Mouse (Mus musculus): ENCODE results near the gene Nubp2. TPM values are rescaled to one million over a fixed set of nuclear protein-coding genes. Genes with fewer than 3 reads are reported as not detected.
A peak's percentile ranks its signal among the peaks of the same experiment; 100 is the strongest.

The Nubp2 gene
- 59.1 and 71.0 TPM in 2 replicates for polyA plus RNA-seq (2016; fragmentation: Nextera tagmentation; extraction: Ambion mirVana)

DNA sequence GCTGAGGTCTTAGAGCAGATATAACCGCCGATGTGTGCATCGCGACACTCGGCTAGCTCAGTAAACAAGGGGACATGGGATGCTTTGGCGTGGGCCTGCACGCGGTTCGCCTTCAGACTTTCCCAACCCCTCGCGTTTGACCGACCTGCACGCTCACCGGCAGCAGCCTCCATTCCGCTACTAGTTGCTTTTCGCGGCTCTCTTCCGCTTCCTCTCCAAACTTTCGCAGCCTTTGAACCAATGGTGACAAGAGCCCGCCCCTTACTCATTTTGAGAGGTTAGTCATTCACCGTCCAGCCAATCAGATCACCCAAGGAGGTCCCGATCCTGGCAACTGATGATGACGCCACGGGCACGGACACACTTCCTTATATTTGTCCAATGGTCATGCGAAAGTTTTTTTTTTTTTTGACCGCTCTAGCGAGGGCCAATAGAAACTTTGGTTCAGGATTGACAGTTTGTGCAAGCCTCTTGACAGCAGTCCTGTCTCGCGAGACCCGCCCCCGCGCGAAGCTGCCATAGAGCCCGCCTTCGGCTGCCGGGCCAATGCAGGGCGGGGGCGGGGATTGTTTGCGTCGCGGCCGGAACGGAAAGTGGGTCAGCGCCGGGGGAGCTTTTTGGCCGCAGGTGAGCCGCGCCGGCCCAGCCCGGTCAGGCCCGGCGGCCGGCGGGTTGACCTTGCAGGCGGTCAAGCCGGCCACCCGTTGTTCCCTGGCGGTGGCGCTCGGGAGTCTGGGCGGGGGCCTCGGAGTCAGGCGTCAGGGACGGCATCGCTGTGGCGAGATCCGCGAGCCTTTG is at the start of gene Nubp2, which contains the start of gene Spsb3:
Gene Nubp2, minus strand, starts transcription at position 216 of the 798 bp plus-strand sequence.
Gene Spsb3, plus strand, starts transcription at position 510 of the 798 bp plus-strand sequence.
- peaks cover 57% of the 10 kb centered on the region for H3K36me3 ChIP-seq
- peak within 1 kb of the TSS; percentile 87 for H3K4me3 ChIP-seq
- H3K27me3 ChIP-seq (ENCODE audit: insufficient read depth, poor library complexity, severe bottlenecking) = no peaks in the 10 kb centered on the region
- peak within 1 kb of the TSS; percentile 89 for H3K27ac ChIP-seq
- peak; percentile 100 for DNase-seq (ENCODE audit: low spot score)
- H3K4me1 ChIP-seq = peaks cover 37% of the 10 kb centered on the region
- WGBS = under 1% methylated on average over 69 of the region's 69 CpGs
- no peaks in the 10 kb centered on the region for H3K9me3 ChIP-seq

DNA sequence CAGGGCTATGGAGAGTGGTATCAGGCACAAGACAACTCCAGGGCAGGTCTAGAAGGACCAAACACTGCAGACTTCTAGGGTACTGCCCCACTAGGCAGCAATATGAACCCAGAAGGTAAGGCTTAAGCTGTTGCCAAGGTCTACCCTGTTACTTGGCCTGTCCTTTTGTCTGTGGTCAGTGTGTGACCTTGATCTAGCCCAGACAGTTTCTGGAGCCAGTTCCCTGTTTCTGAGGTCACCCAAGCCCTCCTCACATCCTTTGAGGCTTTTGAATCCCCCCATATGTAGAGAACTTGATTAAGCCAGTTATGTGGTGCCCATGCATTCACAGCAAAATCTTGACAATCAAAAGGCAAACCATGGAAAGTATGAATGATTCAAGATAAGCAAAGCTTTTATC is 49.5 kb upstream of the Nubp2 start:
- H3K4me1 ChIP-seq = peaks cover 18% of the 10 kb centered on the region
- no peaks in the 10 kb centered on the region for H3K27me3 ChIP-seq (ENCODE audit: insufficient read depth, poor library complexity, severe bottlenecking)
- peaks cover 13% of the 10 kb centered on the region for H3K36me3 ChIP-seq
- DNase-seq (ENCODE audit: low spot score) = no peak
- H3K27ac ChIP-seq = peak overlapping the region; percentile 86
- H3K4me3 ChIP-seq = peak overlapping the region; percentile 85
- no peaks in the 10 kb centered on the region for H3K9me3 ChIP-seq

DNA sequence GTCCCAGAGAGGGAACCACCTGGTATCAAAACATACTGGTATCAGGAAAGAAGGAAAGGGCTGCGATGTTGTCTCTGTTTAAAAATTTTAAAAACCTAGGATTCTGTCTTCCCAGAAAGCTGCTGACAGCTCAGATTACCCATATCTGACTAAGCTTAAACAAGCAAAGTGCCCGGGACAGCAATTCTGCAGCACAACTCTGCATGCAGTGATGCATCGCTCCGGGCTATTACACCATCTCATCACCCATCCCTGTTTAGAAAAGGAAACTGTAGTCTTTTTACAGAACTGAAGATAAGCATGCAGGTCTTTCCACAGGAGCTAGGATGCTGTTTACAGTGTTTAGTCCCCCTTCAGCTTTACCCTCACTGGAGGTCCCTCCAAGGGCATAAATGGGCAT is 48.8 kb upstream of the Nubp2 start:
- peaks cover 13% of the 10 kb centered on the region for H3K36me3 ChIP-seq
- 0 out of 2 replicates have a peak overlapping the region, but pooled peaks have one; percentile 31 for H3K27ac ChIP-seq
- peak overlapping the region; percentile 85 for H3K4me3 ChIP-seq
- no peak for DNase-seq (ENCODE audit: low spot score)
- WGBS = 40% methylated on average over 4 of the region's 4 CpGs
- no peaks in the 10 kb centered on the region for H3K27me3 ChIP-seq (ENCODE audit: insufficient read depth, poor library complexity, severe bottlenecking)
- H3K9me3 ChIP-seq = no peaks in the 10 kb centered on the region
- peaks cover 18% of the 10 kb centered on the region for H3K4me1 ChIP-seq

DNA sequence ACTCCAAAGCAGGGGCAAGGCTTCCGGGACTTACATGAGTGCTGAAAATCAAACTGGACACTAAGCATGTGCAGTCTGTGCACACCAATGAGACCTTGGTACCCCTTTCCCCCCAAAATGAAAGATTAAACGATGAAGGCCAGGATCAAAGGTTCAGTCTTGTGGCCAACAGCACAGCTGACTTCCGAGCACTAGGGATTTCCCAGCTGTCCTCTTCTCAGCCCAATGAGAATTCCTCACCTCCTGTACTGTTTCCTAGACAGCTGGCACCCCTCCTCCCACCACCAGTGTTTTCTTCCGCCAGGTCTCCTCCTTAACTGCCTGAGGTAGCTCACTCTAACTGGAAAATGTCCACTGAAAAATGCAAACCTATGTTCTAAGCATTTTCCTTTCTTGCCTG is 47.0 kb upstream of the Nubp2 start:
- Histone ChIP-seq H3K4me3 (no peak overlapping the region), H3K36me3 (peaks cover 14% of the 10 kb centered on the region), H3K4me1 (peaks cover 18% of the 10 kb centered on the region), H3K9me3 (no peaks in the 10 kb centered on the region), H3K27me3 (ENCODE audit: insufficient read depth, poor library complexity, severe bottlenecking) (no peaks in the 10 kb centered on the region), H3K27ac (no peak overlapping the region)
- DNase-seq (ENCODE audit: low spot score) = no peak
- 87% methylated on average over 4 of the region's 4 CpGs for WGBS

DNA sequence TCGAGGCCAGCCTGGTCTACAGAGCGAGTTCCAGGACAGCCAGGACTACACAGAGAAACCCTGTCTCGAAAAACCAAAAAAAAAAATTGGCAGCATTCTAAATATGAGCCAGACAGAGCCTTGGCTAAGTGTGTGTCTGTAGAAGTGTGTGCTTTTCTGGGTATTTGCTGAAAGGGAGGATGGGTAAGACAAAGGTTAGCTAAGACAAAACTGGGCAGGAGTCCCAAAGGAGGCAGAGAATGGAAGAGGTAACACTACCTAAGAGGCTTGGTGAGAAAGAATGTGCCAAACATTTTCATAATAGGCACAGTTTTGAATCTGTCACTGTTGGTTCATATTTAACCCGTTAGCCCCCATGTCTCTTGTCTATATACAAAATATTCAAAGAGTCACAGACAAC is 46.3 kb upstream of the Nubp2 start:
- no peak overlapping the region for H3K27ac ChIP-seq
- H3K4me3 ChIP-seq = no peak overlapping the region
- DNase-seq (ENCODE audit: low spot score) = no peak
- peaks cover 18% of the 10 kb centered on the region for H3K4me1 ChIP-seq
- H3K9me3 ChIP-seq = no peaks in the 10 kb centered on the region
- WGBS = 96% methylated on average over 4 of the region's 4 CpGs
- H3K27me3 ChIP-seq (ENCODE audit: insufficient read depth, poor library complexity, severe bottlenecking) = no peaks in the 10 kb centered on the region
- peaks cover 21% of the 10 kb centered on the region for H3K36me3 ChIP-seq

DNA sequence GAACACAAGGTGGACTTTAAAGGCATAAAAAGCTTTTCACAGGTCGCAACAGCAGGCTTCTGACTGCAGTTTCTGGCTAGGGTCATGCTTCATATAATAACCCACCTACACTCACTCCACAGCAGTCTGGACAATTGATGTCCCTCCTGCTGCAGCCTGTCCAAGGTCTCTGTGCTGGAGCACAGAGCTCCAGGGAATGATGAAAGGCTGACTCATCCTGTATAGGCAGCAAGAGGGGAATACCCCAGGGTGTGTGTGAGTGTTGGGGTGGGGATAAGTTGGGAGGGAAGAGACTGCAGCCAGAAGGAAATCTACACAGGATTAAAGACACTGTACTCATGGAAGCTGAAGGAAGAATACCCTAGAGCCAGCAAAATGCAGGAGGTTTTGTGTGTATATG is 43.4 kb upstream of the Nubp2 start:
- 82% methylated on average over 1 of the region's 1 CpGs for WGBS
- Histone ChIP-seq H3K27ac (no peak overlapping the region), H3K4me3 (no peak overlapping the region), H3K4me1 (peaks cover 4% of the 10 kb centered on the region; the same call in 1 of the 2 replicates), H3K36me3 (peaks cover 50% of the 10 kb centered on the region), H3K27me3 (ENCODE audit: insufficient read depth, poor library complexity, severe bottlenecking) (no peaks in the 10 kb centered on the region), H3K9me3 (no peaks in the 10 kb centered on the region)
- no peak for DNase-seq (ENCODE audit: low spot score)

DNA sequence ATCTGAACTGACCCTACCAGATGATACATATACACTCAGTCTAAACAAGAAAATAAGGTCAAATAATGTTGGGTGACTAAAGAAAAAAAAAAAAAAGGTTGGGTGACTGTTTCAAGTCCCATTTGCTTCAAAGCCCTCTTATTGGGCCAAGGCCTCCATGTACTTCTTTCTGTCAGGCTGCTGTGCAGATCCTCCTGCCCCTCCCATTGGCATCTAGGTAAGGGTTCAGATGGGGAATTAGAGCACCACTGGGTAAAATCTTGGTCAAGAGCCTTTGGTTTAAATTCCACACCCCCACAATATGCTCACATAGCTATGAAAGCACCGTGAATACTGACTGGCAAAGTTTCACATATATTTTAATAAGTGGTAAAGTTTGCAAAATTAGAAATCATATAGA is 37.1 kb upstream of the Nubp2 start:
- no peaks in the 10 kb centered on the region for H3K9me3 ChIP-seq
- H3K4me3 ChIP-seq = no peak overlapping the region
- DNase-seq (ENCODE audit: low spot score) = no peak
- H3K36me3 ChIP-seq = peaks cover 100% of the 10 kb centered on the region
- no peaks in the 10 kb centered on the region for H3K4me1 ChIP-seq
- H3K27ac ChIP-seq = no peak overlapping the region
- WGBS = 96% methylated on average over 1 of the region's 1 CpGs
- no peaks in the 10 kb centered on the region for H3K27me3 ChIP-seq (ENCODE audit: insufficient read depth, poor library complexity, severe bottlenecking)

DNA sequence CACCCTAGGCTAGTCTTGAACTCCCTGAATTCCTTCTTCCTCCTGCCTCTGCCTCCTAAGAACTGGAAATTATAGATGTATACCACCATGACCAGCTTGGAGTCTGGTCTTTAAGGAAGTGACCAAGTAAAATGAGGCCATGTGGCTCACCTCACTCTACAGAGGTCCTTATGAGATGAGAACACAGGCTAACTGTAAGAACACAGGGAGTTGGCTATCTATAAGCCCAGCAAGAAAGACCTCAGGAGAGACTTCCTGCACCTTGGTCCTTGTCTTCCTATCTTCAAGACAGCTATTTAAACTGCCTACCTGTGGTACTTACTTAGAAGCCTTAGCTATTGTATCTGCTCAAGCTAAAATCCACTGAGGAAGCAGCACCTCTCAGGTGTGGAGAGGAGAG is 27.8 kb upstream of the Nubp2 start:
- H3K36me3 ChIP-seq = peaks cover 99% of the 10 kb centered on the region
- no peaks in the 10 kb centered on the region for H3K4me1 ChIP-seq
- no peak overlapping the region for H3K27ac ChIP-seq
- no peaks in the 10 kb centered on the region for H3K9me3 ChIP-seq
- H3K4me3 ChIP-seq = no peak overlapping the region
- no peaks in the 10 kb centered on the region for H3K27me3 ChIP-seq (ENCODE audit: insufficient read depth, poor library complexity, severe bottlenecking)
- DNase-seq (ENCODE audit: low spot score) = no peak

DNA sequence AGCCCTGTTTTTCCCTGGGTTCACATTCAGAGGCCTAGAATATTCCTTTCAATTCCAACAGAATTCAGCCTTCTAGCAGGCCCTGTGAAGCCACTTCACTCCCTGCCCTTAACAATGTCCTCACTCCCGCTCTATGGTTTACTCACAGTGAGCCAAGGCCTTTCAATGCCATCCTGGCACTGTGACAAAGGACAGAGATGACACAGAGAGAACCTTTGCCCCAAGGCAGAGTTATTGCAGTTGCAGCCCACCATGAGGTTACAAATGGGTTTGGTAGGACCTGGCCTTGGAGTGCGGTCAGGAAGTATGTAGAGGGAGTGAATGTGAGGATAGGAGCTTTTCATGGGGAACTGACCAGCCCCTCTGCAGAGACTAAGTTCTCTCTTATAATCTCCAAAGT is 21.4 kb upstream of the Nubp2 start:
- peaks cover 100% of the 10 kb centered on the region for H3K36me3 ChIP-seq
- H3K4me1 ChIP-seq = peaks cover 2% of the 10 kb centered on the region; the same call in 1 of the 2 replicates
- WGBS = 92% methylated on average over 2 of the region's 2 CpGs

DNA sequence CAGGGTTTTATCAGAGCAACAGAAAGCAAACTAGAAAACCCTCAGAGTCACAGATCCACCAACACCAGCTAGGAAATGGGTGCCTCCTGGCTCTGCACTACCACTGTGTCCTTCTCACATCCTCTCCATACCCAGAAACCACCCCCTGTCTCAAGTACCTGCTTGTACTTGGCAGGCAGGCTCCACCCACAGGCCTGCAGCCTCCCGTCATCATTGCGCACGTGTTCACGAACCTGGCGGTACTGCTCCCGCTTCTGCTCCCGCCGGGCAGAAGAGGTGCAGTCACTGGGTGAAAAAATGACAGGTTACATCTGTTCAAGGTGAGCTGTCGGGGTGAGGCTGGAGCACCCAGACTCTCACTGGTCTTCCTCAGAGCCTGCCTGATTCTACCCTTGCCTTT is 17.6 kb upstream of the Nubp2 start:
- H3K36me3 ChIP-seq = peaks cover 100% of the 10 kb centered on the region
- DNase-seq (ENCODE audit: low spot score) = no peak
- WGBS = 94% methylated on average over 9 of the region's 9 CpGs
- no peaks in the 10 kb centered on the region for H3K27me3 ChIP-seq (ENCODE audit: insufficient read depth, poor library complexity, severe bottlenecking)
- peaks cover 9% of the 10 kb centered on the region; the same call in 1 of the 2 replicates for H3K4me1 ChIP-seq
- H3K9me3 ChIP-seq = no peaks in the 10 kb centered on the region
- H3K27ac ChIP-seq = no peak overlapping the region
- no peak overlapping the region for H3K4me3 ChIP-seq

More for the DNA sequence above, 21.4 kb upstream of the Nubp2 start:
- DNase-seq (ENCODE audit: low spot score) = no peak
- no peak overlapping the region for H3K27ac ChIP-seq
- no peaks in the 10 kb centered on the region for H3K9me3 ChIP-seq
- H3K27me3 ChIP-seq (ENCODE audit: insufficient read depth, poor library complexity, severe bottlenecking) = no peaks in the 10 kb centered on the region
- no peak overlapping the region for H3K4me3 ChIP-seq

DNA sequence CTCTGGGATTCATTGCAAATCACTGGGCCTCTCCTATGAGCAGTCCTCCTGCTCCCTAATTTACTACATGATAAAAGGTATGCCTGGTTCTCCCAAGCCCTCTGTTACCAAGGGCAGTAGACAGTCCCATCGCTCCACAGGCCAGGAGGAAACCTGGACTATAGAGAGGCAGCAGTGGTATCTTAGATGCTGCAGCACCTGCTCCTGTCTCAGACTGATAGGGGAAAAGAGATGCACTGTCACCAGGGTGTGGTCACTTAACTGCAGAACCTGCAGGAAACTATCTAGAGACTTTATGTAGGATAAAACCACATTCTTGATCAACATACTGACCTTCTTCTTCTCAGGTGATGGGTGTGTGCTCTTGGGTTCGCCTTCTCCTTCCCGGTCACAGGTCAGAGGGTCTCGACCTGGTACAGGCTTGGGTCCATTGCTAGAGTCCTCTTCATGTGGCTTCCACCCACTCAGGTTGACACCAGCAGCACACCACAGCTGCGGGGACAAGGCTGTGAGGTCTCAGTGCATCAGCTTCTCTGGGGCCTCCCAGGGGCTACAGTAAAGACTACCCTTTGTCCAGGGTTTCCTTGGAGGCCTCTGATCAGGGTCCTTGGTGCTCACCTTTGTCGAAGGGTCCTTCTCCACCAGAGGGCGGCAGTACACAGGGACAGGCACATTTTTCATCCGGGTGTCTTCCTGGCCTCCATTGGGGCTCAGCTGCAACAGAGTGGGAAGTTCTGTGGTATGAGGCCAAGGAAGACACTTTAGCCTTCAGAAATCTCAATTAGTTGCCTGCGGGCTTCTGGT is 16.7 kb upstream of the Nubp2 start:
- 74% methylated on average over 9 of the region's 9 CpGs for WGBS
- DNase-seq (ENCODE audit: low spot score) = peak; percentile 86
- no peaks in the 10 kb centered on the region for H3K9me3 ChIP-seq
- no peaks in the 10 kb centered on the region for H3K27me3 ChIP-seq (ENCODE audit: insufficient read depth, poor library complexity, severe bottlenecking)
- H3K4me1 ChIP-seq = peaks cover 14% of the 10 kb centered on the region
- no peak overlapping the region for H3K4me3 ChIP-seq
- H3K27ac ChIP-seq = peak overlapping the region; percentile 52; the same call in 1 of the 2 replicates
- peaks cover 100% of the 10 kb centered on the region for H3K36me3 ChIP-seq

DNA sequence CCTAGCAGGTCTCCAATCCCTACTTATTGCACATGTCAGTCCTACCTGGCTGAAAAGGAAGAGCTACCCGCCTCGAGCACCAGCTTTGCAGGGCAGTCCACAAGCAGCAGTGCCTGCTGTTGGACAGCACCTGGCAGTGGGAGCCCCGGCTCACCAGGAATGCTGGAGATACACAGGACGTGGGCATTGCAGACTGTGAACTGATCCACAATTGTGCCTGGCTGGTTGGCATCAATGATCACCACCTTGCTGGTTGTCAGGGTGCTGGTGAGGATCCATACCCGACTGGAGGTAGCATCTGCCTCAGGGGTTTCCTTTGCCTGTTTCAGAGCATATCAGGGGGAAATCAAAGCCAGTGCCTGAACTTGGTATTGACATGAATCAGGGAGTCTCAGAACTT is 16.0 kb upstream of the Nubp2 start:
- DNase-seq (ENCODE audit: low spot score) = no peak
- Histone ChIP-seq H3K4me3 (no peak overlapping the region), H3K36me3 (peaks cover 100% of the 10 kb centered on the region), H3K4me1 (peaks cover 22% of the 10 kb centered on the region), H3K9me3 (no peaks in the 10 kb centered on the region), H3K27me3 (ENCODE audit: insufficient read depth, poor library complexity, severe bottlenecking) (no peaks in the 10 kb centered on the region), H3K27ac (no peak overlapping the region)
- 91% methylated on average over 5 of the region's 5 CpGs for WGBS

DNA sequence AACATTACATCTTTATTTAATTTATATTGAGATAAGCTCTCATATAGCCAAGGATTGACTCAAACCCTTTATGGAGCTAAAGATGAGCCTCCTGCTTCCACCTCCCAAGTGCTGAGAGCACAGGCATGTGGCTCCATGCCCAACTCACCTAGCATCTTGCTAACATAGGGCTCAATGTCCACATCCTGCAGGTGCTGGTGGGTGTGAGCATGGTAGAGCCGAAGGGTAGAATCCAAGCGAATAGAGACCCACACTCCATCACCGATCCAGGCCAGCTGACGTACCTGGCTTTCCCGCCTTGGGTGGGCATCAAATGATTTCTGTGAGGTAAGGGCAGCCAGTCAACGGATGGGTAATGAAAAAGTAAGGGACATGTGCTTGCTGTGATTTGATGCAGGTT is 13.9 kb upstream of the Nubp2 start:
- Histone ChIP-seq H3K36me3 (peaks cover 84% of the 10 kb centered on the region), H3K27me3 (ENCODE audit: insufficient read depth, poor library complexity, severe bottlenecking) (no peaks in the 10 kb centered on the region), H3K4me1 (peaks cover 36% of the 10 kb centered on the region), H3K4me3 (no peak overlapping the region), H3K9me3 (no peaks in the 10 kb centered on the region), H3K27ac (no peak overlapping the region)
- WGBS = 93% methylated on average over 6 of the region's 6 CpGs
- no peak for DNase-seq (ENCODE audit: low spot score)
